Mouse (Mus musculus): ENCODE measurements around the gene Smarcal1. TPM values are rescaled to one million over a fixed set of nuclear protein-coding genes. Genes with fewer than 3 reads are reported as not detected.

Gene Smarcal1
- 10 to 100 TPM; 24.7 to 28.3 TPM for total RNA-seq (2021)

DNA sequence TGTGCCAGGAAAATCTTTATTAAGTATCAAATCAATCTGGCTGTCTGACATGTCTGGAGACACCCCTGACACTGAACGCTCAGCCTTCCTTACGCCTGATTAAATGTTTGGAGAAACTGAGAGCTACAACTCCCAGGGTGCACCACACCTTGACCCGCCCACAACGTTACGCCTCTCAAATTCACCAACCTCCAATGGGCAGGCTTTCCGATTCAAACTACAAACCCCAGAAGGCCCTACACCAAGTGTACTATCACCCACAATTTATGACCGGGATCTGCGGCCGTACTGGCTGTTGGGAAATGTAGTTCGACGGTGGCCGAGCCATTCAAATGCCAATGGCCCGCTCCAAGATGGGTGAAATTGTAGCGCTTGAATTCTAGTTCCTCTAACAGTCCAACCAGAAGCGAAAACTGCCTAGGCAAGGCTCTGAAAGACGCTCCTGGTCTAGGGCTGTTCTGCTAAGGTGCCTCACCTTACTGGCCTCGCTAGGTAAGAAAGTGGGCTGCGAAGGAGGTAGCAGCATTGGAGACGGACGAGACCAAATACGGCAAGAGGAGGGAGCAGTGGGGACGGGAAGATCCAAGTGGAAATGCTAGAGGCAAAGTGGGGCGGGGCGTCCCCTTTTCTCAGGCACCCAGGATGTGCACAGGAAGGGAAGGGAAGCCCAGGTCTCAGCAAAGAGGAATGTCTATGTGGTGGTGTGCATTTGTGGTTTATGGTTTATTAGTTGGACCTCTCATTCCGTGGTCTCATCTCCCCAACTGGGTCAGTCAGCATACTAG lies at the start of gene Smarcal1:
Smarcal1 (plus strand) TSS at position 305 of the 785 bp plus-strand sequence.
- DNase-seq (ENCODE audit: low spot score), result peak; percentile 91
- intact Hi-C loops (cut with DNase I), result loop anchor here (5.0 kb wide), 1 partner anchor 129 kb away; the partner anchor contains the start of gene Rpl37a

DNA sequence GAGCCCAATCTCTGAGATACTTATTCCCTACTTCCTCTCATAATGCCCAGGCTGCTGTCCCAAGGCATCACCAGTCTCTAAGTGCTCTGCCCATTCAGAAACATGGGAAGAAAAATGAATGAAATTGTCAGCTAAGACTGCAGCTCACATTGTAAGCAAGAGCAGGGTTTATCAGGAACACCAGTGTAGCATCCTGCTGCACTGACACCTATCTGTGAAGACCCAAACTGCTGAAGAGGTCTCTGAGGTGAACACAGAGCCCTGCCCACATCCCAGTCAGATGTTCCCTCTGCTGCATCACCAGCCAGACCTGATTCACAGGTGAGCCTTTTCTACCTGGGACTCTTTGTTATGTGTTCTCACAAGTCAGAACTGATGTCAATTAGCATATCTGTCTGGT lies 49.6 kb upstream of the Smarcal1 start:
- DNase-seq (ENCODE audit: low spot score), result no peak
- intact Hi-C loops (cut with DNase I), result no loop called here

DNA sequence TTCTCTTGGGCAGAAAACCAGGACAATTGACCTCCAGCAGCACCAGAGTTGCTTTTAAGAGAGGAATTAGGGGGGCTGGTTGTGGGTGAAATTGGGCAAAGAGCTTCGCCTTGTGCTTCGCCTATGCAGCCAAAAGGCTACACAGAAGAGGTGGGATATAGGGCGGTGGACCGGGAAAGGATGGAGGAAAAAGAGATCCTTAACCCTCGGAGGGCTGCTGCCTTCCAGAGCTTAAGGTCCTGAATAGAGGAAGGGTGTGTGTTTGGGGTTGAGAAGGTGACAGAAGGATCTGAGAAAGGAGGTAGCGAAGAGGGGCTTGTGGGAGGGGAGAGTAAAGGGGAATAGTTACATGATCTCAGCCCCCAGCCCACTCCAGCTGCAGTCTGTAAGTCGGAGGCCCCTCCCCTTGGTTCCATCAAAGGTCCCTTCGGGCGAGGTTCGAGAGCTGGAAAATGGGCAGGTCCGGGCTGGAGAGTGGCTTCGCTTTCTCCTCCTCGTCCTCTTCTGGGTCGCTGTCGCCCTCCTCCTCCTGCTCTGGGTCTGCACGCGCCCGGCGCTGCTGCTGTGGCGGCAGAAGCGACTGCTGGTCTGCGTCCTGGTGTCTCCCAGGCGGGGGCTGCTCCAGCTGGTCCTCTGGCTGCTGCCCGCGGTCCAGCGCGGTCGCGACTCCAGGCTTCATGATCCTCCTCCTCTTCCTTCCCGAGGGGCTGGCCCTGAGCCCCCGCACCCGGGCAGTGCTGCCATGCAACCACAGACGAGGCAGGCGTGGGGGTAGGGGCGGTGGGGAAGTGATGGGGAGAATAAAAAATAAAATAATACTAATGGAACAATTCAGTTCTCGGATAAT lies 47.1 kb upstream of the Smarcal1 start:
- no peak for DNase-seq (ENCODE audit: low spot score)
- intact Hi-C loops (cut with DNase I), result no loop called here

DNA sequence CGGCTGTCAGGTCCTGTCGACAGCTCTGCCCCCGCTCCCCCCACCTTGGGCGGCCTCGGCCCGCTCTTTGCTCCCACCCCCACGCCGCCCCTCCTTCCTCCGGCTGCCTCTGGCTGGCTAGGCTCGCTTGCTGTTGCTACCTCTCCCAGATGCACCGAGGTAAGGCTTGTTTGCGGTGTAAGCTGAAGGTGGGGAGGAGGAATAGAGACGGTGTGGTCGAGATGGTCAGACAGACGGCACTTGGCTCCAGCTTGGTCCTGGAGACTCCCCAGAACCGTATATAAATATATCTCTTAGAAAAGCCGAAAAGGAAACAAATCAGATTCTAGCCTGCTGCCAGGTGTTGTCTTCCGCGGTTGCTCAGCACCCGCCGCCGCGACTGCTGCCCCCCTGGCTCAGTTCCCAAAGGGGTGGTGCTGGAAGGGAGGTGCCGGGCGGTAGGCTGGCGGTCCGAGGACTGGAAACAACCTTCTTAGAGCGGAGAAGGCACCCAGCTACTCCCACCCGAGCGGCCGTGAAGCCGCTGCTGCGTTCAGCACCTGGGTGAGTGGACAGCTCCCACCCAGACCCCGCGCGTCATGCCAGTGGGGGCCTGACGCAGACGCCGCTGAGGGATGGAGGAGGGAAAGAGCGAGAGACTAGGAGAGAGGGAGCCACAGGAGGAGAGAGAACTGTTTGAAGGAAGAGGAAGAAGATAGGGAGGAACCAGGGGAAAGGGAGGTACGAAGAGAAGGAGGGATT lies 46.3 kb upstream of the Smarcal1 start, which contains the start of gene March4:
March4 (minus strand) TSS at position 320 of the 741 bp plus-strand sequence.
- DNase-seq (ENCODE audit: low spot score), result no peak
- intact Hi-C loops (cut with DNase I), result no loop called here

DNA sequence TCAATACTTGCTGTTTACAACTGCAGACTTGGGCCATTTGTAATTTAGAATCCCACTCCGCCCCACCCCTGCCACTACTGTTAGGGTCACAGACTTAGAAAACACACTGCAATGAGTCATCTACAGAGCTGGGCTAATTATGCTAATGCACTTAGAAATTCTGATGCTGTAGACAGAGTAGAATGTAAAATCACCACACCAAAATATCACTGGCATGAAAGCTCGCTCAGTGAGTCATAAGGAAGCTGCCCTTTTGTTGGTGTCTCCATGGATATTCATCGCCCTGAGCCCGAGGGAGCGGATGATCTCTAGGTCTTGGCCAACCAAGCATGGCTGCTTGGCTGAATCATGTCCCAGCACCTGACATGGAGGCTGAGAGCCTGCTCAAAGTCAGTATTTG lies 44.8 kb upstream of the Smarcal1 start:
- DNase-seq (ENCODE audit: low spot score), result no peak
- intact Hi-C loops (cut with DNase I), result no loop called here

DNA sequence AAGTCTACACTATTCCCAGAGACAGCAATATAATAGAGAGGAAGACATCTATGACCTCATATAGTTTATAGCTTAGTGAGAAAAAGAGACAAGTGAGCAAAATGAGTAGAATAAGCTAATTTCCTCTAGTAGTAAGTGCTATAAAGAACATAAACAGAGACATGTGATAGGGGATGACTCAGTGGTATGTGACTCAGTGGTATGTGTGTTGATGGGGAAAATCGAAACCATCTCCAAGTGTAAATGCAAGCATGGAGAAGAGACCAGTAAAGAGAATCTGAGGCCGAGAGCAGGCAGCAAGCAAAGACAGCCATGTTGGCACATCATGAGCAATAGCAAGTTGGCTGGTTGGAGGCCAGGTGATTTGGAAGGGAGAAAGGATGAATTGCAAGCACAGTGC lies 32.7 kb upstream of the Smarcal1 start:
- intact Hi-C loops (cut with DNase I), result no loop called here
- no peak for DNase-seq (ENCODE audit: low spot score)

DNA sequence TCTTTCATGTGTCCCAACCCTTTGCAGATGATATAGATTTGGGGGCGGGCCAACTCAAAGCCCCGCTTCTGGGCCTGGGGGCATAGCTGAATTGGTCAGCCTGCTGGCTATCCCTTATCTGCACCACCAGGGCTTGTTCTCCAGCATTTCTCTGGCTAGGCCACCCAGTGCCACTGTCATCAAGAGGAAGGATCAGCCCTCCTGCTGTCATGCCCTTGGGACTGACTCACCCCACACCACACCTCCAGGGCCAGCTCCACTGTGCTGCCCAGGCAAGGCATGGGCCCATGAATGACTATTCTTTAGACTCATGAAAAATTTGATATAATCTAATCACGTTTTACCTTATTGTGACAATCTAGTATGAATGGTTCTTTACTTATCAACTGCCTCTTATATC lies 26.6 kb upstream of the Smarcal1 start:
- intact Hi-C loops (cut with DNase I), result no loop called here
- no peak for DNase-seq (ENCODE audit: low spot score)

DNA sequence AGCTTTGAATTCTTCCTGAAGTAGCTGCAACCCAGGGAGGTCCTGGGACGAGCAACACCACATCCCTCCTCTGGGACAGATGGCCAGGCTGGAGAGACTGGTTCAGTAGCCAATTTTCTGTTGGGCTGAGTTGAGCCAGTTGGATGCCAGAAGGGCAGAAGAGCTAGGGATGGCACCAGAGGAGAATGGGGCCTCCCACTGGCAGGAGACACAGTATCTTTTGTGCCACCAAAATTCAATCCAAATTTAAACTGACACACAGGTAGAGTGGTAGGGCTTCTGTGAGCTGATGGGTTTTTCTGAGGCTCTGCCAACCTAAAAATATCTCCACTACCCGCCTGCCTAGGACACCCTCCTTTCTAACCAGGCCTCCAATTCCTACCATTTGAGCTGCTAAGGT lies 24.4 kb upstream of the Smarcal1 start:
- no peak for DNase-seq (ENCODE audit: low spot score)
- intact Hi-C loops (cut with DNase I), result no loop called here

DNA sequence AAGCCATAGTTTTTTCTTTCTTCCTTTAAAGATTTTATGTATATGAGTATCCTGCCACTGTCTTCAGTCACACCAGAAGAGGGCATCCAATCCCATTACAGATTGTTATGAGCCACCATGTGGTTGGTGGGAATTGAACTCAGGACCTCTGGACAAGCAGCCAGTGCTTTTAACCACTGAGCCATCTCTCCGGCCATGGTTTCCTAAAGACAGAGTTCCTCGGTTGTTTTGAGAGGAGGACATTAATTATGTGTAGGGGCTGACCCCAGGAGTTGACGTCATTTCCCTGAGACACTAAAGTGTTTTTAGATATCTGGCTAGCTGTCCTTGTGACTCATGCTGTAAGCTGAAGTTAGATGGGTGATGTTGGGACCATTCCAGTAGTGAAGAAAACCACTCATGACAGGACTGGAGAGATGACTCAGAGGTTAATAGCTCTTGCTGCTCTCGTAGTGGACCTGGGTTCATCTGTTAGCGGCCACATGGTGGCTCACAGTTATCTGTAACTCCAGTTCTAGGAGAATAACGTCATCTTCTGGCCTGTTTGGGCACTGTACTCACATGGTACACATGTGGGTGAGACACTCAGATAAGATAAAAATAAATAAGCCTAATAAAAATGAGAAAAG lies 18.6 kb upstream of the Smarcal1 start:
- intact Hi-C loops (cut with DNase I), result no loop called here
- no peak for DNase-seq (ENCODE audit: low spot score)

DNA sequence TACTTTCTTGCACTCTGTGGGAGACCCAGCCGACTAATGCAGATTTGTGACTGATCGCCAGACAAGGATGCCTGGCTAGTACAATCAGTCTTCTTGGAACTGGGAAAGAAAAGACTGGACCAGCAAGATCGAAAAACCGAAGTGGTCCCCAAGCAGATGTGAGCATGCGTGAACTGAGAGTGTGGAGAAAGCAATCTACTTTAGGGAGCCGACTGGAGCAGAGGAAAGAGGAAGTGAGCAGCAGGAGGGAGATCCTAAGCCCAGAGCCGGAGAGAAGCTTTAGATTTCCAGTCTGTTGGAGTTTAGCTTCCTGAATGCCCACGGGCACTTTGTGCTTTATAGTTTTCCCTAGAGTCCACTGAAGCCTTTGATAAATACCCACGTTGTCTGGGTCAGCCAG lies 16.0 kb upstream of the Smarcal1 start:
- no peak for DNase-seq (ENCODE audit: low spot score)
- intact Hi-C loops (cut with DNase I), result no loop called here

DNA sequence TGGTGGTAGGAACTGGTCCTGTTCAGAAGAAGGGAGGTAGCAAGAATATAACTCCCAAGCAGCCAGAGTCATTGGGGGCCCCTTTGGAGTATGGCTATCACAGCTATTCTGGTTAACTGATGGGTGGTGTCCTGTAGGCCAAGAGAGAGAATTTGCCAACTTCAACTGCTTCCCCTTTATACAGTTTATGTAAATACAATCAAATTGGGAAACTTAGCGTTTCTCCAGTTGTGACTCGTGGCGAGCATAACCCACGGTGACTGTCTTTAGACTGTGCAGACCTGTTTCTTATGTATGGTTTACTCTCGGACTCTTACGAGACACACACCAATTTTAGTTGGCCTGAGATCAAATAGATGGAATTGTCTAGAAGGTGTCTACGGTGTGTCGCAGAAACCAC lies 14.3 kb upstream of the Smarcal1 start:
- intact Hi-C loops (cut with DNase I), result no loop called here

DNA sequence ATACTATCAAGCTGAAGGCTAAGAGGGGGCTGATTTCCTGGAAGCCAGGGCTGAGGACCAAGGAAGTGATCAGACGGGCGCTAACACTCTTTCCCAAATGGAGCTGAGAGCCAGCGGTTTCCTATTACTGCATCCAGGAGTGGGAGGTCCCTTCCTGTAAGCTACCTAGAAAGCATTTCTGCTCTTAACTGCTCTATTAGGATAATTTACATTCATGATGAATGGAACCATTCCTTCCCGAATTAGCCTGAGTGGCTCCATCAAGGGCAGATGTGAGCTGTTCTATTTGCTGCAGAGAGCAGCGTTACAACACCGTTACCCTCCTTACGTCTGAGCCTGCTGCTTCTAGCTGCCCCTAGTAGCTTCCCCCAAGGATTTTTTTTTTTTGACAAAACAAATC lies 9.0 kb upstream of the Smarcal1 start:
- no peak for DNase-seq (ENCODE audit: low spot score)
- intact Hi-C loops (cut with DNase I), result no loop called here

More for the DNA sequence above, 14.3 kb upstream of the Smarcal1 start:
- DNase-seq (ENCODE audit: low spot score), result no peak

DNA sequence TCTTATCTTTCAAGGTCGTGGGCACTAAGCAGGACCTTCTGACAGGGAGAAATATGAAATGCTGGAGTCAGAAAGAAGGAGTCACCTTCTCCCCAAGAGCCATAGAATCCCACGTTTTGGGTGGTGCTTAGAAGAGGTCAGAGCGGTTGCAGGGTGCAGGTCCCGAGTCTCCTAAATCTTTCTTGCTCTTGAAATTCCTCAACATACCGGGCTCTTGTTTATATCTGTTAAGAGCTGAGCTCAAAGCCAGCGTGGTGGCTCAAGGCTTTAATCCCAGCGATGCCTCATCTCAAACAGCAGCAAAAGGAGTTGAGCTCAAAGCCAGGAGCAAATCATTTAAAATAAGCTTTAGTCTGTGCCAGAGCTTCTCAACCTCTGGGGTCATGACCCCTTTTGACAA lies 8.4 kb upstream of the Smarcal1 start:
- intact Hi-C loops (cut with DNase I), result loop anchor here (5.0 kb wide), 1 partner anchor 262 kb away; no protein-coding TSS in a partner anchor
- DNase-seq (ENCODE audit: low spot score), result no peak

DNA sequence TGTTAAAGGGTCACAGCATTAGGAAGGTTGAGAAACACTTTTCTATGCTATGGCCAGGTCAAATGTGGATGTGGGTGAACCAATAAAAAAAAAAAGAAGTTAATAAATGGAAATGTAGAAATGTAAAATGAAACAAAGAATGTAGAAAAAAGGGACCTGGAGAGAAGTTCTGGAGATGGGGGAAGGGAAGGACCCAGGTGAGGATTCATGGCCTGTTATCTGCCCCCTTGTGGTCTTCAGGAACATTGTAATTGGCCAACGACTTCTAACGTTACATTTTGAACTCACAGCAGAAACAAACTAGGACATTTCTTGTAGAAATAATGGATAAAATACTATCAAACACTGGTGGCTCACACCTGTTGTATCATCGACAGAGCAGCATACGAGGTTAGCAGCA lies 7.9 kb upstream of the Smarcal1 start:
- DNase-seq (ENCODE audit: low spot score), result no peak
- intact Hi-C loops (cut with DNase I), result loop anchor here (5.0 kb wide), 1 partner anchor 263 kb away; no protein-coding TSS in a partner anchor

DNA sequence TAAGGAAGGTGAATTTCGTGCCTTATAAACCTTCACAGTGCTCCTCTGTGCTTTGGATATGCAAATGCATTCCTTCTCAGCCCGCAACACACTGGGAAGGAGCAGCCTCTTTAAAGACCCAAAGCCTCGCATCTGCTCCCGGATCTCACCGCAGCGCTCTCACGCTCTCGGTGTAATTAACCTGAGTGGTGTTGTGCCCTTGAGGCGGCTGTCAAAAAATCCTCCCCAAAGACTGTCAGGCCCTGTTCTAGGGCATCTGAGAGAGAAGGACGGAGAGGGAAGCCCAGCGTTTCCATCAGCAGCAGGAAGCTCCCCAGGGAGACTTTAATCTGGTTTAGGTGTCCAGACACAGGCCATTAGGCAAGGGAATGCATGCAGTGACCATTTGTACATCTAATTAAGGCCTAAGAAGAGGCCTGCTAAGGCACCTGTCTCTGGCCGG lies 5.5 kb upstream of the Smarcal1 start:
- intact Hi-C loops (cut with DNase I), result loop anchor here (5.0 kb wide), 1 partner anchor 265 kb away; no protein-coding TSS in a partner anchor
- no peak for DNase-seq (ENCODE audit: low spot score)

DNA sequence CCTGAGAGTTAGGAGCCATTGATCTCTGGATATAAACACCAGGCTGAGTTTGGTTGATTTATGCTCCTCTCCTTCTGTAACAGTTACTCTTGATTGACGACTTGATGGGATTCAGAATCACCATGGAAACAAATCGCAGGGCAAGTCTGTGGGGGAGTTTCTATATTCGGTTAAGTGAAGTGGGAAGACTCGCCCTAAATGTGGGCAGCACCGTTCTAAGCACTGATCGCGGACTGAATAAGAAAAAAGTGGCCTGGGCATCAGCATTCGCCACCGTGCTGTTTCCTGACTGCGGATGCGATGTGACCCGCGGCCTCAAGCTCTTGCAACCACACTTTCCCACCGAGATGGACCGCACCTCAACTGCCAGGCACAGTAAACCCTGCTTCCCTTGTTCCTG lies 4.7 kb upstream of the Smarcal1 start:
- no peak for DNase-seq (ENCODE audit: low spot score)
- intact Hi-C loops (cut with DNase I), result loop anchor here (5.0 kb wide), 1 partner anchor 266 kb away; no protein-coding TSS in a partner anchor

DNA sequence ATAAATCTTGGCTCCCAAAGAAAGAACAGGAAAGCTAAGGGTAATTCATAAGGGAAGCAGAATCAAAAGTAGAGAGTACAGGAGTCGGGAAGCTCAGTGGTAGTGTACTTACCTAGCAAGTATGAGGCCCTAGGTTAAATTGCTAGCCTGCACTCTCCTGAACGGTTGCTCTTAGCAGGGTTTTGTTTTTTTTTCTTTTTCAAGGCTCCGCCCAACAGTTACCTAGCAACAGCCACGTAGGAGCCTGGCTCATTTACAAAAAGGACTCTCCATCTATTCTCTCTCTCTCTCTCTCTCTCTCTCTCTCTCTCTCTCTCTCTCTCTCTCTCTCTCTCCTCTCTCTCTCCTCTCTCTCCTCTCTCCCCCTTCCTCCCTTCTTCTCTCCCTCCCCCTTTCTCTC lies 4.2 kb upstream of the Smarcal1 start:
- intact Hi-C loops (cut with DNase I), result loop anchor here (5.0 kb wide), 1 partner anchor 267 kb away; no protein-coding TSS in a partner anchor
- DNase-seq (ENCODE audit: low spot score), result no peak

DNA sequence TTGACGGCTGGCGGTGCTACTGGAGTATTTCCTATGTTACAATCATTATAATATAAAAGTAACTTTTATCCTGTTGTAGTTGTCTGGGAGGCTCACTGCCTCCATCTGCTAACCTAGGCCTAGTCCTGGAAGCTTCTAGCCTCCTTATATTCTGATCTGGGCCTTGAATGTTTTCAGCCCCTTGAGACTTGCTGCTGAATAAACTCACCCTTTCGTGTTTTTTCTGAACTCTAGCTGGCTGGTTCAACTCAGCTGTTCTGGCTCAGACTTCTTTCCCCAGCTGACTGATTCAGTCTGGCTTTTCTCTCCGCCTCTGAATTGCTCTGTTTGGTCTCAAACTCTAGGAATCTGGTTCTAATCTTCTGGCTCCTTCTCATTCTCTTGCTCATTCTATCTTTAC lies 855 bp downstream of the Smarcal1 start:
- DNase-seq (ENCODE audit: low spot score), result no peak
- intact Hi-C loops (cut with DNase I), result loop anchor here (5.0 kb wide), 1 partner anchor 128 kb away; the partner anchor contains the start of gene Rpl37a
